Mouse (Mus musculus) spleen, adult 2 months (tissue): ENCODE measurements around the gene Impg1.

ENCODE experiments used
- CTCF ChIP-seq: fragments of 200-500 bp; IDR thresholded peaks from 2 replicates; pipeline ENCODE4 v1.5.1; 2011; ENCODE audit warnings: mild to moderate bottlenecking, inconsistent platforms; ENCODE audit not compliant: insufficient read depth, insufficient read length, insufficient replicate concordance; ENCODE audit errors: extremely low read depth
- POLR2A ChIP-seq: fragments of 200-500 bp; IDR thresholded peaks from 2 replicates; pipeline ENCODE4 v1.6.1; 2011; ENCODE audit warnings: low read depth, low read length, inconsistent platforms

GRCm38 (mm10) chr9:80382711-80383110 lies 82.6 kb downstream of the Impg1 start:
- no peak for TF ChIP-seq CTCF
- no peak for TF ChIP-seq POLR2A
